Mouse (Mus musculus): ENCODE measurements around the gene Pate2. TPM values are rescaled to one million over a fixed set of nuclear protein-coding genes. Genes with fewer than 3 reads are reported as not detected.
"Not testable (repeated sequence)": the region's sequence is repeated elsewhere in the genome, so short reads cannot be mapped to it uniquely, and the experiment has no call there.

Gene Pate2
- polyA plus RNA-seq, 1 experiment from 2014 or later: 2.1 TPM

GRCm38 (mm10) chr9:35614005-35614404 is 43.9 kb downstream of the Pate2 start:
- Histone ChIP-seq H3K4me1 (no peaks in the 10 kb centered on the region), H3K4me2 (no peak overlapping the region), H3K9me3 (replicated peaks) (no peaks in the 10 kb centered on the region), H3K27ac (no peak overlapping the region), H3K27me3 (no peaks in the 10 kb centered on the region), H3K36me3 (ENCODE audit: poor library complexity, severe bottlenecking) (no peaks in the 10 kb centered on the region), H3K4me3 (no peak overlapping the region), H3K9ac (no peak overlapping the region)
- WGBS: 29% methylated on average over 2 of the region's 2 CpGs
- no peak for ATAC-seq

- not testable (repeated sequence) for ATAC-seq; H3K9me3 ChIP-seq (replicated peaks); H3K27ac ChIP-seq; H3K4me1 ChIP-seq; H3K4me3 ChIP-seq; H3K9ac ChIP-seq; H3K36me3 ChIP-seq (ENCODE audit: poor library complexity, severe bottlenecking); H3K27me3 ChIP-seq; H3K4me2 ChIP-seq
- WGBS: 78% methylated on average over 2 of the region's 2 CpGs
These were observed 46.7 kb downstream of the Pate2 start for GRCm38 (mm10) chr9:35616784-35617183.

DNA sequence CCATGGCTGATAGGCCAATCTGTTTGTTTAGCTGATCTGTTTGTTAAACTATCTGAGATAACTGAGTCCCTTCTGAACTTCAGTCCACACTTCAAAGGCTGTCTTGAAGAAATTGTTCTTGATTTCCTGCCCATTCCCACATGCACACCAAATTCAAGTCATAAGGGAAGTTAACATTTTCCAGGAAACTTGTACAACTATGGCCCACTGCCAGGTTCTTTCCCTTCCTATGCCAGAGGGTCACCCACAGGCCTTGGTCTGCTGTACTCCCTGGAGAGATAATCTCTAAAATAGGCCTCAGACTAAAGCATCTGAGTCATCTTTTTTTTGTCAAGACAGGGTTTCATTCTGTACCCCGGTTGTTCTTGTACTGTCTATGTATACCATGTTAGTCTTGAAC is 62.9 kb downstream of the Pate2 start:
- 75% methylated on average over 1 of the region's 1 CpGs for WGBS
- H3K4me1 ChIP-seq: no peaks in the 10 kb centered on the region
- no peak overlapping the region for H3K4me3 ChIP-seq
- ATAC-seq: no peak
- no peak overlapping the region for H3K27ac ChIP-seq
- H3K36me3 ChIP-seq (ENCODE audit: poor library complexity, severe bottlenecking): no peaks in the 10 kb centered on the region
- H3K27me3 ChIP-seq: no peaks in the 10 kb centered on the region
- no peak overlapping the region for H3K4me2 ChIP-seq
- no peak overlapping the region for H3K9ac ChIP-seq
- H3K9me3 ChIP-seq (replicated peaks): no peaks in the 10 kb centered on the region

DNA sequence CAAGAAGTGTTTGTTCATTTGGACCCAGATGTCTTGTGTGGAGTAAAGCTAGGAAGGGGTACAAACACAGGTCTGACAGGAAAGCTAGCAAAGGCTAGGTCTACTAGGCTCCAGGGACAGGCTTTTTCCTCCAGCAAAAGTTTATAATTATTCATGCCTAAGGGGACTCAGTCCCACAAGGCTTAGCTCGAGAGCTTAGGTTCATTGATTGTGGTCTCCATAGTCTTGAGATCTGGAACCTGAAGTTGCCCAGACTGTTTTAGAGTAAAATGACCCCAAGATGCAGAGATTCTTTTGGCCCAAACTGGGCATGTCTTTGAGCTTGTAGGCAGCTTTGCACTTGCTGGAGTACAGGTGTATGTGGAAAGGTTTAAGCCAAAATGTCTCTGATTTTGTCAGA is 78.0 kb downstream of the Pate2 start, which contains the start of gene Pate3:
Pate3 (minus strand) TSS at position 101 of the 400 bp plus-strand sequence.
- 69% methylated on average over 1 of the region's 1 CpGs for WGBS
- no peak within 1 kb of the TSS for H3K9ac ChIP-seq
- no peak within 1 kb of the TSS for H3K4me2 ChIP-seq
- H3K27ac ChIP-seq: no peak within 1 kb of the TSS
- H3K9me3 ChIP-seq (replicated peaks): peaks cover 5% of the 10 kb centered on the region; the same call in 1 of the 2 replicates
- H3K4me3 ChIP-seq: no peak within 1 kb of the TSS
- no peaks in the 10 kb centered on the region for H3K36me3 ChIP-seq (ENCODE audit: poor library complexity, severe bottlenecking)
- no peaks in the 10 kb centered on the region for H3K4me1 ChIP-seq
- H3K27me3 ChIP-seq: no peaks in the 10 kb centered on the region
- ATAC-seq: no peak

GRCm38 (mm10) chr9:35673557-35673956 is 103.5 kb downstream of the Pate2 start:
- WGBS: 79% methylated on average over 2 of the region's 2 CpGs
- ATAC-seq: no peak
- H3K4me3 ChIP-seq: no peak overlapping the region

DNA sequence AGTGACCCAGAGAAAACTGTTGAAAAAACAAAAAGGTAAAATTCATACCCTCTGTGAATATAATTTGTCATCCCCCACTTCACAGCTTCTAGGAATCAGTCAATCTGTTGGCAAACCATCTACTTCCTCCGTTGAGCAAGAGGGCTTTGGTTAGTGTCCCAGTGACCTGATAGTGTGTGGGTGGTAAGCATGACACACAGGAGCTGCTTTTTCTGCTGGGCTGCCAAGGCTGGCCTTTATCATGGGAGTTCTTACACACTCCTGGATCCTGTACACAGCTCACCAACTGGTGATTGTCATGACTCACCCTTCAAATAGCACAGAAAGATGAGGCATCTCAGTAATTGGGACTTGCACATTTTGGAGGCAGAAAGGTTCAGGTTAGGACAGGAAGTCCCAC is 116.9 kb downstream of the Pate2 start, which contains the start of gene Pate1:
Pate1 (minus strand) TSS at position 378 of the 400 bp plus-strand sequence.
- Histone ChIP-seq H3K4me3 (no peak within 1 kb of the TSS), H3K9ac (no peak within 1 kb of the TSS), H3K4me1 (no peaks in the 10 kb centered on the region), H3K4me2 (no peak within 1 kb of the TSS), H3K27ac (no peak within 1 kb of the TSS), H3K9me3 (replicated peaks) (no peaks in the 10 kb centered on the region; the same call in 1 of the 2 replicates), H3K36me3 (ENCODE audit: poor library complexity, severe bottlenecking) (no peaks in the 10 kb centered on the region), H3K27me3 (no peaks in the 10 kb centered on the region)
- no peak for ATAC-seq
- WGBS: 65% methylated on average over 1 of the region's 1 CpGs

More at GRCm38 (mm10) chr9:35673557-35673956, 103.5 kb downstream of the Pate2 start:
- Histone ChIP-seq H3K9me3 (replicated peaks) (no peaks in the 10 kb centered on the region; the same call in 1 of the 2 replicates), H3K4me2 (no peak overlapping the region), H3K9ac (no peak overlapping the region), H3K27me3 (no peaks in the 10 kb centered on the region), H3K27ac (no peak overlapping the region), H3K36me3 (ENCODE audit: poor library complexity, severe bottlenecking) (no peaks in the 10 kb centered on the region), H3K4me1 (no peaks in the 10 kb centered on the region)

DNA sequence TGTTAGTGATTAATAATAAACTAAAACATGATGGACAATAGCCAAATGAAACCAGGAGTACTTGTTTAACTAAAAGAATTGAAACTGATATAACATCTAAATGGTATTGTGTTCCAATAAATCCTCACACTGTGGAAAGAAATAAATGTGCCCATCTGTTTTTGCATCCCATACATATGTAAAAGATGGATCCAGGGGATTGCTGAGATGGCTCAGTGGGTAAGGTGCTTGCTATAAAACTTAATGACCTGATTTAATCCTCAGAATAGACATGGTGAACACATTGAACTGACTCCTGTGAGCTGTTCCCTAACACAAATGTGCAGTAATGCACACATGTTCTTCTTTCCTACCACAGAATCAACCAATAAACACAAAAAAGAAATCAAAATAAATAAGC is 121.8 kb downstream of the Pate2 start:
- H3K9ac ChIP-seq: no peak overlapping the region
- no peaks in the 10 kb centered on the region for H3K9me3 ChIP-seq (replicated peaks)
- no peak overlapping the region for H3K27ac ChIP-seq
- no peak overlapping the region for H3K4me2 ChIP-seq
- no peak overlapping the region for H3K4me3 ChIP-seq
- H3K27me3 ChIP-seq: no peaks in the 10 kb centered on the region
- no peaks in the 10 kb centered on the region for H3K36me3 ChIP-seq (ENCODE audit: poor library complexity, severe bottlenecking)
- no peak for ATAC-seq
- H3K4me1 ChIP-seq: no peaks in the 10 kb centered on the region

DNA sequence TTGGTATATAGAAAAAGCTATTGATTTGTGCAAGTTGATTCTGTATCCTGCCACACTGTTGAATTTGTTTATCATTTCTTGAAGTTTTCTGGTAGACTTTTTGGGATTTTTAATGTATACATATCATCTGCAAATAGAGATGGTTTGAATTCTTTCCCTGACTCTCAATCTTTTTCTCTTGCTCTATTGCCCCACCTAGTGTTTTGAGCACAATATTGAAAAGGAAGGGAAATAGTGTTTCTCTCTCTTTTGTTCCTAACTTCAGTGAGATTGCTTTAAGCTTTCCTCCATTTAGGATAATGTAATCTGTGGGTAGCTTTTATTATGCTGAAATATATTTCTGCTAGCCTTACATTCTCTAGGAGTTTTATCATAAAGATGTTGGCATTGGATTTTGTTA is 137.2 kb downstream of the Pate2 start:
- Histone ChIP-seq H3K36me3 (ENCODE audit: poor library complexity, severe bottlenecking) (no peaks in the 10 kb centered on the region), H3K9me3 (replicated peaks) (no peaks in the 10 kb centered on the region; the same call in 1 of the 2 replicates), H3K27ac (no peak overlapping the region), H3K4me2 (no peak overlapping the region), H3K27me3 (no peaks in the 10 kb centered on the region), H3K4me3 (no peak overlapping the region), H3K9ac (no peak overlapping the region), H3K4me1 (no peaks in the 10 kb centered on the region)
- ATAC-seq: no peak

Other genes starting within 250 kb of the Pate2 start
- 20.7 and 22.1 TPM in 2 replicates for gene Cdon, start 149.2 kb upstream of the Pate2 start, polyA plus RNA-seq (2015; fragmentation: Nextera tagmentation; extraction: Ambion mirVana)
- gene Gm1113, start 52.0 kb upstream of the Pate2 start, polyA plus RNA-seq (2015; fragmentation: Nextera tagmentation; extraction: Ambion mirVana): not detected in 2 replicates
- gene Ddx25, start 11.8 kb upstream of the Pate2 start, polyA plus RNA-seq (2015; fragmentation: Nextera tagmentation; extraction: Ambion mirVana): 13.2 and 14.9 TPM in 2 replicates
- 19.3 and 20.0 TPM in 2 replicates for gene Pus3, start 11.7 kb upstream of the Pate2 start, polyA plus RNA-seq (2015; fragmentation: Nextera tagmentation; extraction: Ambion mirVana)
- 29.0 and 29.7 TPM in 2 replicates for gene Hyls1, start 114 bp downstream of the Pate2 start, polyA plus RNA-seq (2015; fragmentation: Nextera tagmentation; extraction: Ambion mirVana)
- gene Pate4, start 41.7 kb downstream of the Pate2 start, polyA plus RNA-seq (2015; fragmentation: Nextera tagmentation; extraction: Ambion mirVana): not detected in 2 replicates
- gene Pate3, start 77.9 kb downstream of the Pate2 start, polyA plus RNA-seq (2015; fragmentation: Nextera tagmentation; extraction: Ambion mirVana): not detected in 2 replicates
- gene Pate1, start 117.1 kb downstream of the Pate2 start, polyA plus RNA-seq (2015; fragmentation: Nextera tagmentation; extraction: Ambion mirVana): not detected in 2 replicates
- gene Gm17677, start 170.8 kb downstream of the Pate2 start, polyA plus RNA-seq (2015; fragmentation: Nextera tagmentation; extraction: Ambion mirVana): not detected in 2 replicates
- gene Gm17727, start 207.8 kb downstream of the Pate2 start, polyA plus RNA-seq (2015; fragmentation: Nextera tagmentation; extraction: Ambion mirVana): not detected in 2 replicates
- gene Gm27235, start 219.8 kb downstream of the Pate2 start, polyA plus RNA-seq (2015; fragmentation: Nextera tagmentation; extraction: Ambion mirVana): not detected in 2 replicates
- gene D730048I06Rik, start 219.8 kb downstream of the Pate2 start, polyA plus RNA-seq (2015; fragmentation: Nextera tagmentation; extraction: Ambion mirVana): not detected in 2 replicates

Data from forebrain, embryonic 13.5 days (tissue).